Mouse (Mus musculus) midbrain, embryonic 13.5 days (tissue): ENCODE measurements around the gene Gm7173. TPM values are rescaled to one million over a fixed set of nuclear protein-coding genes. Genes with fewer than 3 reads are reported as not detected.

Experiments
- ATAC-seq: fragments of 200-750 bp; cut with Nextera tagmentation; 2 replicates; pipeline ENCODE4 v1.8.0; 2017; ENCODE audit warnings: mild to moderate bottlenecking, moderate TSS enrichment, moderate library complexity
- H3K27ac ChIP-seq: fragments of 300-500 bp; sonication (generic); 2 replicates; pipeline ENCODE4 v1.5.1; 2015; ENCODE audit warnings: inconsistent platforms, mild to moderate bottlenecking, moderate library complexity
- H3K27me3 ChIP-seq: fragments of 300-500 bp; sonication (generic); 2 replicates; pipeline ENCODE4 v1.6.1; 2015; ENCODE audit warnings: mild to moderate bottlenecking, inconsistent platforms
- H3K36me3 ChIP-seq: fragments of 300-500 bp; sonication (generic); 2 replicates; pipeline ENCODE4 v1.6.1; 2015; ENCODE audit warnings: mild to moderate bottlenecking, inconsistent platforms
- H3K4me1 ChIP-seq: fragments of 300-500 bp; sonication (generic); replicated peaks from 2 replicates; pipeline ENCODE4 v1.6.1; 2015; ENCODE audit warnings: inconsistent platforms
- H3K4me2 ChIP-seq: fragments of 300-500 bp; sonication (generic); replicated peaks from 2 replicates; pipeline ENCODE4 v1.6.1; 2015; ENCODE audit warnings: moderate library complexity, mild to moderate bottlenecking, inconsistent platforms
- H3K4me3 ChIP-seq: fragments of 300-500 bp; sonication (generic); replicated peaks from 2 replicates; pipeline ENCODE4 v1.5.1; 2015; ENCODE audit warnings: mild to moderate bottlenecking, inconsistent platforms
- H3K9ac ChIP-seq: fragments of 300-500 bp; sonication (generic); replicated peaks from 2 replicates; pipeline ENCODE4 v1.6.1; 2015; ENCODE audit warnings: mild to moderate bottlenecking, inconsistent platforms
- H3K9me3 ChIP-seq: fragments of 300-500 bp; sonication (generic); 2 replicates; pipeline ENCODE4 v1.6.1; 2016; ENCODE audit warnings: mild to moderate bottlenecking, inconsistent platforms
- WGBS: fragments of 180-500 bp; shearing (Covaris S2); methylation state at CpG from one replicate; pipeline ENCODE4 v1.1.7; 2015; 5-methylcytosine and 5-hydroxymethylcytosine counted together
- polyA plus RNA-seq: library from polyadenylated mRNA; unstranded; fragments of >200 nt; fragmentation: Nextera tagmentation; extraction: Ambion mirVana; gene quantifications from 2 replicates; pipeline ENCODE4 v1.2.1, GENCODE M21; 2015

Gm7173 gene
- 0.73 and 0.81 TPM in 2 replicates for polyA plus RNA-seq

- 28% methylated on average over 23 of the region's 23 CpGs for WGBS
- Histone ChIP-seq H3K4me2 (peak within 1 kb of the TSS; percentile 54), H3K4me3 (peak within 1 kb of the TSS; percentile 41), H3K4me1 (no peaks in the 10 kb centered on the region), H3K27ac (no peak within 1 kb of the TSS), H3K36me3 (no peaks in the 10 kb centered on the region), H3K27me3 (no peaks in the 10 kb centered on the region), H3K9me3 (no peaks in the 10 kb centered on the region), H3K9ac (0 out of 2 replicates have a peak within 1 kb of the TSS, but pooled peaks have one; percentile 32)
- peak; percentile 92 for ATAC-seq
Observed at GRCm38 (mm10) chrX:79516977-79517645, at the start of gene Gm7173. Gene Gm7173 (minus strand): TSS chrX:79517285.

- H3K4me1 ChIP-seq, result no peaks in the 10 kb centered on the region
- H3K4me3 ChIP-seq, result peak overlapping the region; percentile 41
- H3K27me3 ChIP-seq, result no peaks in the 10 kb centered on the region
- peak overlapping the region; percentile 54; the same call in 1 of the 2 replicates for H3K4me2 ChIP-seq
- 80% methylated on average over 1 of the region's 1 CpGs for WGBS
- no peaks in the 10 kb centered on the region for H3K9me3 ChIP-seq
- H3K36me3 ChIP-seq, result no peaks in the 10 kb centered on the region
- no peak overlapping the region for H3K27ac ChIP-seq
- no peak for ATAC-seq
- H3K9ac ChIP-seq, result no peak overlapping the region
Observed at GRCm38 (mm10) chrX:79517646-79518016, 546 bp upstream of the Gm7173 start.

- no peaks in the 10 kb centered on the region for H3K9me3 ChIP-seq
- no peak overlapping the region for H3K27ac ChIP-seq
- no peak overlapping the region for H3K9ac ChIP-seq
- ATAC-seq, result no peak
- no peaks in the 10 kb centered on the region for H3K36me3 ChIP-seq
- H3K4me2 ChIP-seq, result no peak overlapping the region
- H3K4me3 ChIP-seq, result no peak overlapping the region
- no peaks in the 10 kb centered on the region for H3K27me3 ChIP-seq
- H3K4me1 ChIP-seq, result no peaks in the 10 kb centered on the region
Observed at GRCm38 (mm10) chrX:79316790-79317189, 200.3 kb downstream of the Gm7173 start.

Other genes starting within 250 kb of the Gm7173 start
- 0.15 TPM in 1 of 2 replicates, not detected in the other for gene Mageb16, start 154.2 kb upstream of the Gm7173 start, polyA plus RNA-seq